Mouse (Mus musculus) right cerebral cortex, postnatal 14 days (tissue): ENCODE results near the gene Rfx1.
A peak's percentile ranks its signal among the peaks of the same experiment; 100 is the strongest.

ENCODE experiments used
- DNase-seq: peaks from one replicate; pipeline ENCODE4 v3.0.0; 2022

The Rfx1 gene

DNA sequence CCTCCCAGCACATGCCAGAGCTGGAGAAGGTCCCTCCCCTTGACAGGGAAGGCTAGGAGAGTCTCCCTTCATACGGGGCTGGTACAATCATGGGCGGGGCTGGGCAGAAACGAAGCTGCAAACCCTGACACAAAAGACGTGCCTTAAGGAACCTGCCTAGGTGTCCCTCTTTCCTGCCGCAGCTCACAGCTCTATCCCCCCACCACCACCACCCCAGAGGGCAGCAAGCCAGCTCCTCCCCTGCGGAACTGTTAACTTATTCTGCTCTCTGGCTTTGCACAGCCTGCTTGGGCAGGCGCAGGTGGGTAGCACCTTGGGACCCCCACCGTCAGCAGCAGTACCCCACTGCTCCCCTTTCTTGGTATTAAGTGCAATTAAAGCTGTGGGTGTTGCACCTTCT, 29.4 kb downstream of the Rfx1 start:
- DNase-seq: no peak

DNA sequence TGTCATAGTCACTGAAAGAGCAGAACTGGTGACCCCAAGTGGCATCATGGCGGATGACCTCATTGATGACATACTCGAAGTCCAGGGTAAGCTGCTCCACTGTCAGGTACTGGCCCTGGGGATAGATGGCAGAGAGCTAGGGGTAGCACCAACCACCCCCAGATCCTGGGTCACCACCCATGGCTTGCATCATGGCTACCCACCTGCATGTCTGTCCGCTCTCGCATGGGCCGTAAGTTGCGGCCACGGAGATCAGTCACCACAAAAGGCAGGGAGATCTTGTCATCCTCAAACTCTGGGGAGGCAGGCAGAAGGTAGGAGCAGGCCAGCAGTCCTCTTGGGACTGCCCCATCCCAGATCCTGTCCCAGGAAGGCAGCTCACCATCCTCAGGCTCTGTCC, 31.7 kb downstream of the Rfx1 start:
- no peak for DNase-seq

DNA sequence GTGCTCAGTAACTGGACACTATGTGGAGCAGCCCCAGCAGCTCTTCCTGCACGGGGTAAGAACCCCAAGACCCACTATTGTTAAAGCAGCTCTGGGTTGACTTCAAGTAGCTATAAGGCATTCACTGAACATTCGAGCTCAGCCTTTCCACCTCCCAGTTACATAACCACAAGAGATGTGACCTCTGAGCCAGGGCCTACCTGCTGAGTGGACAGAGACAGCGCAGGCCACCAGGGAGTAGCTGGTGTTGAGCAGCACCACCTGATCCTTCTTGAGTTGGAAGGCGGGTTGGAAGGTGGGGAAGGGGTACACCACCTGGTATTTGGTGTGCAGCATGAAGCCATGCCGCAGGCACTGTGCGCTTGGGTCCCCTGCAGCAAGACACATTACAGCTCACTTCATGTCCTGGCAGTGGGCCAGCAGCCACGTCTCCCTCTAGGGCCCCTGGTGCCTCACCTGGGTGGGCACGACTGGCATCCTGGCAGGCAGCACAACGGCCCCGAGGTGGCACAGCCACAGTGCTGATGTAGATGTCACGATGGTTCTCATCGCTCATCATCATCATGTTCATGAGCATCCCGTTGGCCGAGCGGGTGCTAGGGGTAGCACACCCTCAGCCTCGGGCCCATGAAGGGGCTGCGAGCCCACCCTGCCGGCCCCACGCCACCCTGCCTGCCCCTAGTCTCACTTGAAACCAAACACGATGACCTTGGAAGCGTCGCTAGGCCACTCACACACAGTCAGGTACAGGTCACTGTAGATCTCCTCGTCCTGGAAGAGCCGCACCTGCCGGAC, 35.0 kb downstream of the Rfx1 start:
- DNase-seq: no peak

DNA sequence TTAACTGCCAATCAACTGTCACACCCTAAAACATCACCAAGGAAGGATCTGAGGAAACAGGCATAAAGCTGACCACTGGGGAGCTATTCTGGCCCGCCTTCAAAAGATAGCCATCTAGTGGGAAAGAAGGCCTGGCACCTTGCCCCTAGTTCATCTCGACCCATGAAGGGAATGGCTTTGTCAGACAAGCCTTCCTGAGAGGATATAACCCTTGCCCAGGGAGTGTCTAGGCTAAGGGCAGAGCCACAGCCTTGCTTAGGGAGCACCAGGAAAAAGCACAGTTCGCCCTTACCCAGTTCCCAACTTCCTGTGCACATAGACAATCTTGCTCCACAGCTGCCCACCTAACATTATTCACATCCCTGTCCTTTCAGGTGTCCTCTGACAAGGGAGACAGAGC, 37.0 kb downstream of the Rfx1 start:
- no peak for DNase-seq

DNA sequence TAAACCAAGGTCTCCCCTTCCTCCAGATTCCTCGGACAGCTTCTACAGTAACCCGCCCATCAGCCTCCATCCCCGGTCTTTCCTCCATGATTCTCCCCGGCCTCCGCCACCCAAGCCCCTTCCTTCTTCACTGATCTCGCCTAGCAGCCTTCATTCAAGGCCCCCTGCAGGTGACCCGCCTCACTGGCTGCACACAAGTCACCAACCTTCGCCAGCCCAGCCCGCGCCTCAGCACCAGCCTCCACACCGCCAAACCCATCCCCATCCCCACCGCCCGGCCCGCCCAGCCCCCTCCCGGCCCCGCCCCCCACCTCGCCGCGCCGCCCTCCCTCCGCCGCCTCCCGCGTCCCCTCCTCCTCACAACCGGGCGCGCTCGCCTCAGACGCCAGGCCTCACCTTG, 37.6 kb downstream of the Rfx1 start:
- peak; percentile 57 for DNase-seq

DNA sequence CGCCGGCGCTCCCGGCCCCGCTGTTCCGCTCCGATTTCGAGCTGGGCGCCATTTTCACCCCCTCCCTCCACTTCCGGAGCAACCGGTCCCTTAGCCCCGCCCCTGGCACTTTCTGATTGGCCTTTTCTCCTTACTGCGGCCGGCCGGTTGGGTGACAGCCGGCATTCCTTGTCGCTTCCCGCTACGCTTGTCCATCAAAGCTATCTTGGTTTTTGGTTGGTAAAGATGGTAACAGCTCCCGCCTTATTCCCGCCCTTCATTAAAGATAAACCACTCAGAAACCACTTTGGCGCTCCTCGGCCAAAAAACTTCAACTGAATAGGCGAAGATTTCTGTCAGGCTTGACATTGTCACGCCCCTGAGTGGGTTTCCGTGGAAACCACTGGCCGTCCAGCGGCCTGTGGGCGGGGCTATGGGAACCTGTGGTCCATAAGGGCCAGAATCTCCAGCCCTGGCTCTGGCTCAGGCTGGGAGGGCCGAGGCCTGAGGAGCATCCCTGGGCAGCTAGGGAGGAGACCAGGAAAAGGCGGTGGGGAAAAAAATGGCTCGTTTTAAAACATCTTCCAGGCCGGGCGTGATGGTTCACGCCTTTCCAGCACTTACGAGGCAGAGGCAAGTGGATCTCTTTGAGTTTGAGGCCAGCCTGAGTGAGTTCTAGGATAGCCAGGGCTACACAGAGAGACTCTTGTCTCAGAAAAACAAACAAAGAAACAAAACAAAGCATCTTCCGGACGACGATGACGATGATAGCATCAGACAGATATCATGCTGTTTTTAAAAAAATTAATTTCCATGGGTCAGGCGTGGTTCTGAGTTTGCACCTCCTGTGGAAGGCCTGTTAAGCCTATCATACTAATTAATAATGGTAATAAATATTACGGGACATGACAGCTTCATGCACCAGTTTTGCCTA, 38.3 kb downstream of the Rfx1 start, which contains the start of gene Dcaf15:
Gene Dcaf15 (minus strand): TSS at position 72 of the 913 bp plus-strand sequence.
- DNase-seq: peak; percentile 99

DNA sequence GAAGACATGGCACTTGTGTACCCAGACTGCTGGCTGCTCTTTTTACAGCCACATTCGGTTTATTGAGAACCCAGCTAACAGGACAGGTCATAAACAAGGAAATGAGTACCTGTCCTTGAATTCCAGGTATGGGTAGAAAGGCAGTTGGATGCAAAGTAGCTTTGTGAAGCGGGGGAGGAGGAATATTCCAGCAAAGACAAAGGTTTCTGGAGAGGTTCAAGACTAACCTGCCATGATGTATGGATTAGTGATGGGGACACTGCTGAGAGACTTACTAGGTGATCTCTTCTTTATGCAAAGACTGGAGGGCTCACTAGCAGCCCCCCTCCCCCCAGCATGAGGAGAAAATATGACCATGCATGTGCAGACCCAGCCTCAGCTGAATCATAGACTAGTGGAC, 39.0 kb downstream of the Rfx1 start:
- no peak for DNase-seq

DNA sequence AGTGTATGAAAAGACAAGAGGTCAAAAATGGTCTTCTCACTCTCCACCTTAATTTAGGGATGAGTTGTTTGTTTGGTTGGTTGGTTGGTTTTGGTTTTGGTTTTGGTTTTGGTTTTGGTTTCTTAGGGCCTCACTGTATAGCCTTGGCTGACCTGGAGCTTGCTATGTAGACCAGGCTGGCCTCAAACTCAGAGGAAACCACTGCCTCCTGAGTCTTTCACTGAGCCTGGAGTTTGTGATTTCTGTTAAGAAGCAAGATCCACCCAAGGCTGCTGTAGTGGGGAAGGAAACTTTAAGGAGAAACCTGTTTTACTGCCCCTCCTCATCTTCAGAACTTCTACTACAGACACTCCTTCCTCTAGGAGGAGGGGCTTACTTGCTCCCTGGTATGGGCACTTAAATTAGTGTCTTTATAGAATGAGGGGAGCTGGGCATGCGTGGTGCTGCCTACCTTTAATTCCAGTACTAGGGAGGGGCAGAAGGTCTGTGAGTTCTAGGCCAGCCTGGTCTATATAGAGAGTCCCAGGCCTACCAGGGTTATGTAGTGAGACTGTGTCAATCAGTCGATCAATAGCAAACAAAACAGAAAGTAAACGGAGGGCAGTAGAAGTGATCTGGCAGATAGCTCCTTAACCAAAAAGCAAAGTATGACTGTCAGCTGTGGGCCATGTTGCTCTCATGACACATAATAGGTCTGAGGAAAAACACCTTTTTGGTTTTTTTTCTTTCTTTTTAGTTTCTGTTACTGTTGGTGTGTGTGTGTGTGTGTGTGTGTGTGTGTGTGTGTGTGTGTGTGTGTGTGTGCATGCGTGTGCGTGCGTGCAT, 39.8 kb downstream of the Rfx1 start:
- DNase-seq: no peak

DNA sequence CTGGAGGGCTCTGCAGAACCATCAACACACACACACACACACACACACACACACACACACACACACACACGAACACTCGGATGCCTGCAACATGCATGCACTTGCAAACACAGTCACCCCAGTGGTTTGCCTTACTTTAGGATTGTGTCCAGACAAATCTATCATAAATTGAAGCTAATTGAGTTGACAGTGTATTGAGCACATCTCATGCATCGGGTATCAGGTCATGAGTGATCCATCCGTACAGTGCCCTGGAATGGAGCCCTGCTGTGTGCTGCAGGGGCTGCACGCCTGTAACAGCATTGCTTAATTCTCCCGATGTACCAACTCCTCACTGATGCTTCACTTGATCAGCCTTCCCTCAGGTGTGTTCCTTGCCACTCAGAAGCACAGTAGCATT, 49.0 kb downstream of the Rfx1 start:
- no peak for DNase-seq

DNA sequence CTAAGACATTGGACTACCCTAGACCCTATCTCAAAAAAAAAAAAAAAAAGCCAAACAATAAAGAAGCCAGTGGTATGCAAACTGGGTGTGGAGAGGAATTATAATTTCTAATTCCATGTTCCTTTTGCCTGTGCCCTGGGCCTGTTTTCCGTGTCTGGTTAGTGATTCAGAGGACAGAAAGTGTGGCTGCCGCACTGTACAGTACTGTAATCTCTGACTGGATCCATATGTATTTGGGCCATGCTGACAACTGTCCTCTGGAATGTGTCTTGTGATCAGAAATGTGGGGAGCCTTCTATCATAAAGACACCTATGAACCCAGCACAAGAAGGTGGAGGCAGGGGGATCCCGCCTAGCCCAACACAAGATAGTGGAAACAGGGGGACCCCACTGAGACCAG, 55.5 kb downstream of the Rfx1 start:
- no peak for DNase-seq

DNA sequence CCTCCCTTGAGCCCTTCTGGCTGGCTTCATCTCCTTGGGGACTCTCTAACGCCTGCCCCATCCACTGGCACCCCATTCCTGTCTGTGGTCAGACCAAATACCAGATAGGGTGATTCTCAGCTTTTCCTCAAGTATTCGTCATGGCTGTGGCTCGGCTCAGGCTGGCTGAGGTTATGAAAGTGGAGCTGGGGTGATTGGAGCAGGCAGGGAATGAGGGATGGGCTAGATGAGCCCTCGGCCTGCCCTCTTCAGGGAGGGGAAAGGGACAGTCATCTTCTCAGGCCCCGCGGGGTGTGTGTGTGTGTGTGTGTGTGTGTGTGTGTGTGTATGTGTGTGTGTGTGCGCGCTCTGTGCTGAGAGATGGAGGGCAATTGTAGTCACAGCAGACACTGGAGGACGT, 59.0 kb downstream of the Rfx1 start, which contains the start of gene Podnl1:
Gene Podnl1 (plus strand): TSS at position 334 of the 400 bp plus-strand sequence.
- no peak for DNase-seq

DNA sequence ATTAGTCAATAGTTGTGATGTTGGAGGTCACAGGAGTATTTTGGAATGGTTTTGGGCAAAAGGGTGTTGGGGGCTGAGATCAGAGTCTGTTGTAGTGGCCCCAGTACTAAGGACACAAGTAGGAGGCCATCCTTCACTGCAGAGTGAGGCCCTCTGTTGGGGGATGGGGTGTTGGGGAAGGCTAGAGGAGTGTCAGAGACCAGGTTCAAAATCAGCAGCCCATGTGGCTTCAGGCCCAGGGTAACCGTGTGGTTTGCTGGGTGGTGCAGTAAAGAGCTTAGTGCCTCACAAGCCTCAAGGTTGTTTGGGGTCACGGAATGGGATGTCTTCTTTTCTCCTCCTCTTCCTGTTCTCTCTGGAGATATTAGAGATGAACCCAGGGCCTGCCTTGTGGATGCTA, 60.1 kb downstream of the Rfx1 start:
- no peak for DNase-seq

DNA sequence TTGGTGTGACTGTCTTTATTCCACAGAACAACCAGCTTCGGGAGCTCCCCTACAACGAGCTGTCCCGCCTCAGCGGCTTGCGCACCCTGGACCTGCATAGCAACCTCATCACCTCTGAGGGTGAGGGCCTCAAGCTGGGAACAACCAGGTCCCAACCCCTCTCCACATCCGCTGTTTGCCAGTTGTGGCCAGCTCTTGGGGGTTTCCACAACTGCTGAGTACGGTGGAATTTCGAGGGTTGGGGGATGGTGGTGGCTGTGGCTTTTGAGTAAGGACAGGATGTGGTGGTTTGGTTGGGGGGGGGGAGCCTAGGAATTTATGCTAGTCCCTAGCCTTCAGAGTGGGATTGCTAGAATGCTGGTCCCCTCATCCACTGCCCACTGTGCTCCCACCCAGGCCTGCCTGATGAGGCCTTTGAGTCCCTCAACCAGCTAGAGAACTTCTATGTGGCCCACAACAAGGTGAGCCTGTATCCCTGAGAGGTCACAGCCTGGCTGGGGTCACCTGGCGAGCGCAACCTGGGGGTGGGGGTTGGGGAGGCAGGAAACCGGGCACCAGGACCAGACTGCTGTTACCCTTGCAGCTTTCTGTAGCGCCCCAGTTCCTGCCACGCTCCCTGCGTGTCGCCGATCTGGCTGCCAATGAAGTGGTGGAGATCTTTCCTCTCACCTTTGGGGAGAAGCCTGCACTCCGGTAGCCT, 60.7 kb downstream of the Rfx1 start:
- DNase-seq: no peak

DNA sequence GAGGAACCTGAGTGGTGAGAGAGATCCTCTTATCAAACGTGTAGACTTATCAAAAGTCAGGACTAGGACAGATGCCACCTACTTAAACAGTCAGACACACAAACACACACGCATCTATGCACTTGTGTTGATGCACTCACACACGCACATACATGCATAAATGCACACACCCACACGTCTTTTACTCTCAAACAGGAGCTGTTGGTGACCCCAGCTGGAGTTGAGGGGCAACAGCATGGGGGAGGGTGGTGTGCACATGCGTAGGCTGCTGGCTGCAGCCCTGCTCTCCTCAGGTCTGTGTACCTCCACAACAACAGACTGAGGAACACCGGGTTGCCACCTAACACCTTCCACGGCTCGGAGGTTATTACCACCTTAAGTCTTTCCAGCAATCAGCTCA, 61.6 kb downstream of the Rfx1 start:
- no peak for DNase-seq

DNA sequence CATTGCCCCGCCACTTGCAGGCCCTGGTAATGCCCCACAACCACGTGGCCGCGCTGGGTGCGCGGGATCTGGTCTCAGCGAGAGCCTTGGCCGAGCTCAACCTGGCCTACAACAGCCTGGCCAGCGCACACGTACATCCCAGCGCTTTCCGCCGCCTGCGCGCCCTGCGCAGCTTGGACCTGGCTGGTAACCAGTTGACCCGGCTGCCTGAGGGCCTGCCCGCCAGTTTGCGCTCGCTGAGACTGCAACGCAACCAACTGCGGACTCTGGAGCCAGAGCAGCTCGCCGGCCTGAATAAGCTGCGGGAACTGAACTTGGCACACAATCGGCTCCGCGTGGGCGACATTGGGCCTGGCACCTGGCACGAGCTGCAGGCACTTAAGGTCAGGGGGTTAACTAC, 64.2 kb downstream of the Rfx1 start:
- no peak for DNase-seq

DNA sequence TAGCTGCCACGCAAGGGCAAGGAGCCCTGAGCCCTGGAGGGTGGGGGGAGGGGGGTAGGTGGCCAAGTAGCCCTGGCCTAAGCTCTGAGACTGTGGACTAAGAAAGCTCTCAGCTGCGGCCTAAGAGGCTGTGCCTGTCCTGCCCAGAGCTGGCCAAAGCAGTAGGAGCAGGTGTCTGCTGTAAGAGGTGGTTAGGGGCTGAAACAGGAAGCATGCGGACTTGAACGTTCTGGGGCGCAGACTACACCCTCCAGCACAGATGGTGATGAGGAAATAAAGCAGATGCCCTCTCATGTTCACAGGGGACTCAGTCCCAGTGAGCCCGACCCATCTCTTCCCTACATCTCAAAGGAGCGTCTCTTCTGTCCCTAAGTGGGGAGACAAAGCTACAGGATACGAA, 65.6 kb downstream of the Rfx1 start:
- no peak for DNase-seq

DNA sequence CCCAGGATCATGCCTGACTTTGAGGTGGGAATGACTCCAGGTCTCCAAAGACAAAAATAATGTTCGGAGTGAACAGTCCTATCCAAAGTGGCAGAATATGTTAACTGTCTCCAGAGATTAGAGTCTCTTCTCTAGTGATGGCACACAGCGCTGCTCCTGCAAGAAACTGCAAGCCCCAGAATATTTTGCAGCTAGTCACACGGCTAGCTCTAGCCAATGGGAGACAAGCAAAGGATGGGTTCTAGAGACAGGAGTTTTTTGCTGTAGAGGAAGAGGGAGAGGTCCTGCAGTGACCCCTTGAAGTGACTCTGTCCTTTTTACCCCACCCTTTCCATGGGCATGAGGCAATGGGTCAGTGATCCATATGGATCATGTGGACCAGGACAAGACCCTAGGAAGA, 71.2 kb downstream of the Rfx1 start:
- no peak for DNase-seq

DNA sequence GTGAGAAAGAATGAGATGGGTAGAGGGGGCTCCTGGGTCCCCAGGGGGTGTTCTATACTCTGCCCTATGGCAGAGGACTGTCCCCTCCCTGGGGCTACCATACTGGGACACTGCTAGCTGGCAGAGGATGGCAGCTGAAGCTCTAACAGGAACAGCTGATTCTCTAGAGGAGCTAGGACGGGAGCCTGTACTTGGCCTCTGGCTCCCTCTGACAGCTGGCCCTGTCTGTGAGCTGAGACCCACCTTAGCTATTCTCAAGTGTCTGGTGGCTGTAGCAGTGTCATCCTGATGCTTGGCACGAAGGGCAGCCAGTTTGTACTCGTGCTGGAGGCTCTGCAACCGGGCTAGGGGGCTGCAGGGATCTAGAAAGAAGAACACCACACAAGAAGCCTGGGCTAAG, 74.2 kb downstream of the Rfx1 start:
- DNase-seq: no peak

DNA sequence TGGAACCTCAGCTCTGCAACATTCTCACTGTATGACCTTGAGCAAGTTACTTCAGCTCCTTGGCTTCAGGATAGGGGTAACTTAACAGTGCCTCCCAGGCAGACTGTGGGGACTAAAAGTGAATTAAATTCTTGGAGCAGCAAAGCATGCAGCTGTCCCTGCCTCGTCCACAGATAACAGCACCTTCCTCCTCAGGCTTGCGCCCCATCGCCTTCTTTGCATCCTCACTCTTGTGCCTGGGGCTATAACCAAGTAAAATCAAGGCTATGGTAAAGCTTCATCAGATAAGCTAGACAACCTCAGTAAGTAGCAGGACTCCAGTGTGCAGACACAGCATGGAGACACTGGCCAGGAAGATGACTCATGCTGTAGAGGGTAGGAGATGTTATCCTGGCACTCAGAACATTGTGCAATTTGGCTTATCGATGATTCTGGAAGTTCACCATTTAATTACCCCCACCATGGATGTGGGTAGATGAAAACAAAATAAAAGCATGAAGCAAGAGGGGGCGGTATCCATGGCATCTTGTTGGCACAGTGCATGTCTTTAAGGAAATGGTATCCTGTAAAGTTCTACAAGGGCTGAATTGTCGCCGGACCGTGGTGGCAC, 78.1 kb downstream of the Rfx1 start:
- DNase-seq: no peak
